Mouse (Mus musculus) stomach, postnatal 0 days (tissue): ENCODE results near the gene Plcl2. TPM values are rescaled to one million over a fixed set of nuclear protein-coding genes. Genes with fewer than 3 reads are reported as not detected.

Experiments
- ATAC-seq: fragments of 200-750 bp; cut with Nextera tagmentation; 2 replicates; pipeline ENCODE4 v1.8.0; 2017; ENCODE audit not compliant: low FRiP score, low TSS enrichment
- DNase-seq: peaks from one replicate; pipeline ENCODE4 v3.0.0-alpha.2; 2016; ENCODE audit warnings: low spot score
- H3K27ac ChIP-seq: fragments of 300-500 bp; sonication (generic); replicated peaks from 2 replicates; pipeline ENCODE4 v1.5.1; 2014; ENCODE audit warnings: mild to moderate bottlenecking, control low read depth
- H3K27me3 ChIP-seq: fragments of 300-500 bp; sonication (generic); 2 replicates; pipeline ENCODE4 v1.6.1; 2014; ENCODE audit warnings: low read length; ENCODE audit not compliant: control insufficient read depth, insufficient read depth
- H3K36me3 ChIP-seq: fragments of 300-500 bp; sonication (generic); 2 replicates; pipeline ENCODE4 v1.6.1; 2014; ENCODE audit warnings: low read length, mixed read lengths; ENCODE audit not compliant: control insufficient read depth, insufficient read depth
- H3K4me1 ChIP-seq: fragments of 300-500 bp; sonication (generic); replicated peaks from 2 replicates; pipeline ENCODE4 v1.6.1; 2014; ENCODE audit warnings: antibody characterized with exemption; ENCODE audit not compliant: control insufficient read depth, insufficient read depth
- H3K4me2 ChIP-seq: fragments of 300-500 bp; sonication (generic); replicated peaks from 2 replicates; pipeline ENCODE4 v1.6.1; 2014; ENCODE audit warnings: low read depth, mild to moderate bottlenecking, control low read depth, moderate library complexity
- H3K4me3 ChIP-seq: fragments of 300-500 bp; sonication (generic); 2 replicates; pipeline ENCODE4 v1.5.1; 2014; ENCODE audit warnings: low read depth, low read length, control low read depth
- H3K9ac ChIP-seq: fragments of 300-500 bp; sonication (generic); 2 replicates; pipeline ENCODE4 v1.6.1; 2014; ENCODE audit warnings: mild to moderate bottlenecking, low read length, control low read depth, mixed read lengths
- H3K9me3 ChIP-seq: fragments of 300-500 bp; sonication (generic); 2 replicates; pipeline ENCODE4 v1.6.1; 2016; ENCODE audit warnings: low read length; ENCODE audit not compliant: control insufficient read depth
- CTCF ChIP-seq: IDR thresholded peaks from 2 replicates; pipeline ENCODE4 v1.5.1; 2016; ENCODE audit warnings: antibody characterized with exemption, low read depth, mild to moderate bottlenecking, moderate library complexity
- EP300 ChIP-seq: optimal IDR thresholded peaks from 2 replicates; pipeline ENCODE3; 2016; ENCODE audit warnings: antibody characterized with exemption
- WGBS: fragments of 180-500 bp; shearing (Covaris S2); extraction: QIAGEN DNeasy Blood & Tissue Kit; methylation state at CpG from one replicate; pipeline ENCODE4 v1.1.7; 2014; 5-methylcytosine and 5-hydroxymethylcytosine counted together
- polyA plus RNA-seq: library from polyadenylated mRNA; unstranded; fragments of >200 nt; fragmentation: Nextera tagmentation; extraction: Ambion mirVana; gene quantifications from 2 replicates; pipeline ENCODE4 v1.2.1, GENCODE M21; 2015

Gene Plcl2
- polyA plus RNA-seq, 1 experiment from 2014 or later: 2.3 TPM

DNA sequence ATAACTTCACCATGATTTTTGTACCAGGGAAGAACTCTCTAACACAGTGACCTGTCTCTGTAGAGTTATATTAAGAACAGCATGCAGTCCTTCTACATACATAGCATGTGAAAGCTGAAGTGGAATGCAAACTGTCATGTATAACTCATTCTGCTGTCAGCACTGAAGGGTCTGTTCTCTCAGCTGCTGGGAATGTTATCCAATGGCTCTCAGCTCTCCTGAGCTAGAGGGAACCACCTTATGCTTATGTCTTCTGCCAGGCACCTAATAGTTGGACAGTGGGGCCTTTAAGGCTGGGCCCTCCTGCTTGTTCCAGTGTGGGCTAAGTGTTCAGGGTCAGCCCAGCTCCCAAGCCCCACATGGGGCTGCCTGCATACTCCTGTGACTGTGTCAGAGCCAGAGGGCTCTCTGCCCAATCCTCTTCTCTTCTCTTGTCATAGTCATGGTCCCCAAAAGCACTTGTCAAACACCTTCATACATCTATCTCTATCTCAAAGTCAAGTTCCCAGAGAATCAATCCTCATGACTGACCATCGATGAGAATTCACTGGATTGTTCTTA is 22.1 kb upstream of the Plcl2 start:
- Histone ChIP-seq H3K36me3 (no peaks in the 10 kb centered on the region), H3K9me3 (no peaks in the 10 kb centered on the region), H3K9ac (no peak overlapping the region), H3K27me3 (no peaks in the 10 kb centered on the region), H3K27ac (no peak overlapping the region), H3K4me3 (no peak overlapping the region), H3K4me1 (no peaks in the 10 kb centered on the region), H3K4me2 (no peak overlapping the region)
- ATAC-seq: no peak
- 82% methylated on average over 1 of the region's 1 CpGs for WGBS
- TF ChIP-seq CTCF (no peak), EP300 (no peak)
- DNase-seq: no peak

- Histone ChIP-seq H3K9ac (no peak overlapping the region), H3K36me3 (no peaks in the 10 kb centered on the region), H3K4me3 (no peak overlapping the region), H3K4me1 (no peaks in the 10 kb centered on the region), H3K4me2 (no peak overlapping the region), H3K27ac (no peak overlapping the region), H3K9me3 (no peaks in the 10 kb centered on the region), H3K27me3 (no peaks in the 10 kb centered on the region)
- WGBS: 66% methylated on average over 3 of the region's 3 CpGs
- DNase-seq (no peak), ATAC-seq (no peak)
- TF ChIP-seq CTCF (no peak), EP300 (no peak)
These were observed 21.5 kb upstream of the Plcl2 start for GRCm38 (mm10) chr17:50487670-50488069.

- H3K9me3 ChIP-seq: no peaks in the 10 kb centered on the region
- DNase-seq (no peak), ATAC-seq (no peak)
- no peaks in the 10 kb centered on the region for H3K36me3 ChIP-seq
- H3K4me3 ChIP-seq: no peak overlapping the region
- no peaks in the 10 kb centered on the region for H3K27me3 ChIP-seq
- WGBS: 83% methylated on average over 3 of the region's 3 CpGs
- no peak overlapping the region for H3K9ac ChIP-seq
- no peak for TF ChIP-seq EP300
- TF ChIP-seq CTCF: no peak
- H3K27ac ChIP-seq: no peak overlapping the region
- no peaks in the 10 kb centered on the region for H3K4me1 ChIP-seq
- H3K4me2 ChIP-seq: no peak overlapping the region
These were observed 20.8 kb upstream of the Plcl2 start for GRCm38 (mm10) chr17:50488406-50488805.

DNA sequence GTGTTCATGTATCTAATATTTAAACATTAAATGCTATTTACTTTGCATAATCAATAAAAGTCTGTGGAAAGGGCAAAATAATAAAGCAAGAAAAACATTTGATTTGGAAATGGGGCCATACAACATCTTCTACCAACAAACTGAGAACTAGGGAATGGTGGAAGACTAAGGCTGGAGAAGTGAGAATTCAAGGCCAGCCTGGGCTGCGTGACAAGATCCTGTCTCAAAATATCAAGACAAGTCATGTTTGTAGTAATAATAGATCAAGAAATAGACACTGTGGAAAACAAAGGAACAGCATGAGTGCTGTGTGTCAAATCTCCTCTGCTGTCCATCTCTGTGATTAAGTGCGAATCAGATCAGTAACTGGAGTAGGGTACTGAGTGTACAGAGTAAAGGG is 20.3 kb upstream of the Plcl2 start:
- no peaks in the 10 kb centered on the region for H3K9me3 ChIP-seq
- no peak for DNase-seq
- TF ChIP-seq EP300: no peak
- TF ChIP-seq CTCF: no peak
- no peaks in the 10 kb centered on the region for H3K27me3 ChIP-seq
- no peak overlapping the region for H3K4me3 ChIP-seq
- H3K36me3 ChIP-seq: no peaks in the 10 kb centered on the region
- no peak for ATAC-seq
- H3K4me1 ChIP-seq: no peaks in the 10 kb centered on the region
- H3K9ac ChIP-seq: no peak overlapping the region
- WGBS: 86% methylated on average over 2 of the region's 2 CpGs
- no peak overlapping the region for H3K27ac ChIP-seq
- H3K4me2 ChIP-seq: no peak overlapping the region

DNA sequence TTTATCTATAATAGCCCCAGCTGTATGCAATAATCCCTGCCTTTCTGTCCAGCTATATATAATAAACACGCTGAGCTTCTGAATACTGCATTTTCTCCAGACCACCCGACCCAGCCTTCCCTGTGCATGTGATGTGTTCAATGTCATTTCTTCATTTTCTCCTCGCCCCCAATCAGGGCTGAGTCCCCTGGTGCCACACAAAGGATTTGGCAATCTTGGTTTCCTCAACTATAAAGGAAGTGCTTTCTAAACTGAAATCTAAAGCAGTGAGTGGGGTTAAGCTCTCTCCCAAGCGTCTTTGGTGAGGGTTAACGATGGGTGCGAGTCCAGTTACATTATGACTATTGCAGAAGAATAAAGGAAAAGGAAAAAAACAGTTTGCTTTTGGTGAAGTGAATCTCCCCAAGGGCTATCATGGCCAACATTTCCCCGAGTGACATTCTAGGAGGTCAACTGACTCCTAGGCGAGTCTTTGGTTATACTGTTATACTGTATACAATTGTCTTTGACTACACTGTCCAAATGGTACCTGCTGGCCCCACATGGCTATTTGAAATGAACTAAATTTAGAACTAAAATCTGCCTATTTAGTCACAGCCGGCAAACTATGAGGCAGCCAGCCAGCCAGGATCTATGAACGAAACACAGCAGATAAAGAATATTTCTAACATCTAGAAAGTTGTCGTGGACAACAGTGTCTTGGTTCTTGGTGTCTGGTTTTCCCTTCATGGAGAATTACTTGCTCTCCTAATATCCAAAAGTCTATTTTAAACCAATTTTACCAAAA is 18.4 kb upstream of the Plcl2 start:
- H3K4me3 ChIP-seq: no peak overlapping the region
- ATAC-seq: no peak
- H3K27me3 ChIP-seq: no peaks in the 10 kb centered on the region
- no peaks in the 10 kb centered on the region for H3K9me3 ChIP-seq
- TF ChIP-seq CTCF (no peak), EP300 (no peak)
- H3K27ac ChIP-seq: no peak overlapping the region
- no peak overlapping the region for H3K4me2 ChIP-seq
- H3K4me1 ChIP-seq: no peaks in the 10 kb centered on the region
- no peak for DNase-seq
- no peaks in the 10 kb centered on the region for H3K36me3 ChIP-seq
- no peak overlapping the region for H3K9ac ChIP-seq
- 78% methylated on average over 11 of the region's 11 CpGs for WGBS

DNA sequence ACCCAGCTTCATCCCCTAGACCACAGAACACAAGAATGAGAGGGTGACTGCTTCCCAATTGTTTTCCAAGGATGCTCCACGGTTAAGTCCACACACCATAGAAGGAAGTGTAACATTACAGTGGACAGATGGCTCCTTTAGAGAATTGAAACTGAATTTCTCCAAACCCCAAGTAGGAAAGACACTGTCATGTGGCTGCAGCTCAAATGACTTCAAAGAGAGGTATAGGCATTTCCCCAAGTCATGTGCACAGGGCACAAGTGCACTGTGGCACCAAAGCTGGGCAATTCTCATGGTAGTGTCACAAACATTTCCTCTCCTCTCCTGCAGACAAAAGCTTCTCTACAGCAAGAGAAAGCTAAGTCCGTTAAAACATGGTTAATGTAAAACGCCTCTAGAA is 17.7 kb upstream of the Plcl2 start:
- H3K4me3 ChIP-seq: no peak overlapping the region
- H3K4me1 ChIP-seq: no peaks in the 10 kb centered on the region
- 85% methylated on average over 3 of the region's 3 CpGs for WGBS
- TF ChIP-seq EP300 (no peak), CTCF (no peak)
- no peaks in the 10 kb centered on the region for H3K36me3 ChIP-seq
- no peaks in the 10 kb centered on the region for H3K9me3 ChIP-seq
- no peak overlapping the region for H3K4me2 ChIP-seq
- no peaks in the 10 kb centered on the region for H3K27me3 ChIP-seq
- H3K27ac ChIP-seq: no peak overlapping the region
- DNase-seq (no peak), ATAC-seq (no peak)
- no peak overlapping the region for H3K9ac ChIP-seq
